Comparison of ENCODE assay signal across 32 mouse cellular contexts in the genomic region with DNA sequence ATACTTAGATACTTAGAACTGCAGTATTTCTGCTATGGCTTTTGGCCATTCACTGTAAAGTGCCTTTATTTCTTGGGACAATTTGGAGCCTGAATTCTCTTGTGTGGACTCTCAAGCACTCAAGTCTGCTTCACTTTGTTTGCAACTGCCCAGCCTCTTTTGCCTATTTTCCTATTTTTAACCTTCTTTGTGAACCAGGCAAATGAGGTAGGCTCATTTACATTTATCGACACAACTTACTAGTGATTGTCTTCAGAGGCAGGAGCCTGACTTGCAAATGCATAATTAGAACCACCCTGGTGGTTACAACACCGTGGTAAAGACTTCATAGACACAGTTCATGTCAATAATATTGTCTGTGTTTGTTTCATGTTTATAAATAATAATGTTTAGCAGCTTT.
"Had no signal": no experiment of that assay in that cellular context is flagged by ENCODE, and none has a peak within 500 bp of the region (broad histone marks: within the 10 kb centered on the region; RNA-seq: fewer than 3 reads in every experiment).

No protein-coding gene starts in this region.

- H3K27me3 ChIP-seq: heart, embryonic 12.5 days; heart, embryonic 13.5 days; heart, embryonic 15.5 days; hindbrain, embryonic 12.5 days; hindbrain, embryonic 13.5 days; hindbrain, embryonic 15.5 days; intestine, embryonic 15.5 days; kidney, embryonic 15.5 days had no signal

- H3K4me3 ChIP-seq: heart, embryonic 10.5 days; heart, embryonic 12.5 days; heart, embryonic 13.5 days; heart, embryonic 15.5 days; hindbrain, embryonic 10.5 days; hindbrain, embryonic 12.5 days; hindbrain, embryonic 13.5 days; hindbrain, embryonic 15.5 days; intestine, embryonic 15.5 days; kidney, embryonic 15.5 days; layer of hippocampus, adult 2 months; left cerebral cortex, adult 2 months had no signal

- H3K9ac ChIP-seq: heart, embryonic 12.5 days; heart, embryonic 13.5 days; heart, embryonic 15.5 days; hindbrain, embryonic 12.5 days; hindbrain, embryonic 13.5 days; hindbrain, embryonic 14.5 days; hindbrain, embryonic 15.5 days; intestine, embryonic 15.5 days; kidney, embryonic 15.5 days had no signal

- H3K4me1 ChIP-seq: heart, embryonic 10.5 days; heart, embryonic 12.5 days; heart, embryonic 13.5 days; heart, embryonic 15.5 days; hindbrain, embryonic 10.5 days; hindbrain, embryonic 12.5 days; hindbrain, embryonic 13.5 days; hindbrain, embryonic 15.5 days; intestine, embryonic 15.5 days; kidney, embryonic 15.5 days had no signal

- DNase-seq: heart, postnatal 10 days; heart, postnatal 14 days; heart, postnatal 36 days; heart, postnatal 4 days; kidney, adult 11 months; kidney, adult 18-20 months; kidney, adult 2 months; kidney, adult 8-10 months; kidney, adult 9 months; kidney, postnatal 10 days; kidney, postnatal 14 days; kidney, postnatal 25 days; kidney, postnatal 36 days; kidney, postnatal 4 days; layer of hippocampus, adult 9-11 months; layer of hippocampus, postnatal 36 days had no signal

- H3K4me2 ChIP-seq: heart, embryonic 11.5 days; heart, embryonic 12.5 days; heart, embryonic 13.5 days; heart, embryonic 15.5 days; hindbrain, embryonic 12.5 days; hindbrain, embryonic 13.5 days; hindbrain, embryonic 14.5 days; hindbrain, embryonic 15.5 days; intestine, embryonic 15.5 days; kidney, embryonic 15.5 days had no signal

- H3K9me3 ChIP-seq: heart, embryonic 10.5 days; heart, embryonic 12.5 days; heart, embryonic 13.5 days; heart, embryonic 15.5 days; hindbrain, embryonic 10.5 days; hindbrain, embryonic 12.5 days; hindbrain, embryonic 13.5 days; hindbrain, embryonic 15.5 days; intestine, embryonic 15.5 days; kidney, embryonic 15.5 days had no signal

- H3K27ac ChIP-seq: heart, embryonic 10.5 days; heart, embryonic 13.5 days; heart, embryonic 15.5 days; hindbrain, embryonic 10.5 days; hindbrain, embryonic 12.5 days; hindbrain, embryonic 13.5 days; hindbrain, embryonic 14.5 days; hindbrain, embryonic 15.5 days; hindbrain, postnatal 0 days; intestine, embryonic 15.5 days; kidney, embryonic 15.5 days; kidney, postnatal 0 days; layer of hippocampus, adult 2 months; left cerebral cortex, adult 2 months had no signal

- H3K36me3 ChIP-seq: heart, embryonic 10.5 days; heart, embryonic 12.5 days; heart, embryonic 13.5 days; heart, embryonic 15.5 days; hindbrain, embryonic 10.5 days; hindbrain, embryonic 12.5 days; hindbrain, embryonic 13.5 days; hindbrain, embryonic 15.5 days; intestine, embryonic 15.5 days; kidney, embryonic 15.5 days had no signal
